Mouse (Mus musculus) brown adipose tissue, adult 24 weeks (tissue): Measurements from ENCODE around the gene Armc12. TPM values are rescaled to one million over a fixed set of nuclear protein-coding genes. Genes with fewer than 3 reads are reported as not detected.
A peak's percentile ranks its signal among the peaks of the same experiment; 100 is the strongest.

ENCODE experiments used
- H3K27ac ChIP-seq: fragments of 200-500 bp; replicated peaks from 2 replicates; pipeline ENCODE4 v1.5.1; 2012; ENCODE audit warnings: low read depth, mild to moderate bottlenecking, low read length
- H3K4me1 ChIP-seq: fragments of 200-500 bp; 2 replicates; pipeline ENCODE4 v1.6.1; 2012; ENCODE audit warnings: low read length, mixed read lengths; ENCODE audit not compliant: control insufficient read depth, insufficient read depth, insufficient read length
- H3K4me3 ChIP-seq: fragments of 200-500 bp; 2 replicates; pipeline ENCODE4 v1.5.1; 2012; ENCODE audit warnings: low read depth, mild to moderate bottlenecking, low read length, moderate library complexity; ENCODE audit not compliant: insufficient read depth
- polyA plus RNA-seq: library from polyadenylated mRNA; stranded (reverse); fragments of >200 nt; gene quantifications from 2 replicates; pipeline ENCODE4 v1.2.4, GENCODE M21; 2012; ENCODE audit not compliant: missing spikeins, insufficient read depth, insufficient read length

The Armc12 gene
- polyA plus RNA-seq, 1 experiment = not detected

- Histone ChIP-seq H3K4me3 (no peak overlapping the region), H3K27ac (no peak overlapping the region), H3K4me1 (peaks cover 5% of the 10 kb centered on the region; the same call in 1 of the 2 replicates)
These were observed 10.0 kb upstream of the Armc12 start for GRCm38 (mm10) chr17:28520561-28520960.

GRCm38 (mm10) chr17:28521071-28521726, 9.4 kb upstream of the Armc12 start:
- H3K4me1 ChIP-seq = peaks cover 2% of the 10 kb centered on the region; the same call in 1 of the 2 replicates
- no peak overlapping the region for H3K27ac ChIP-seq
- no peak overlapping the region for H3K4me3 ChIP-seq

- H3K4me3 ChIP-seq = no peak overlapping the region
- H3K27ac ChIP-seq = peak overlapping the region; percentile 19; the same call in 1 of the 2 replicates
- peaks cover 2% of the 10 kb centered on the region; the same call in 1 of the 2 replicates for H3K4me1 ChIP-seq
These were observed 8.7 kb upstream of the Armc12 start for GRCm38 (mm10) chr17:28521920-28522319.

GRCm38 (mm10) chr17:28522623-28523354, 7.8 kb upstream of the Armc12 start:
- H3K4me3 ChIP-seq = peak overlapping the region; percentile 68
- H3K4me1 ChIP-seq = peaks cover 2% of the 10 kb centered on the region; the same call in 1 of the 2 replicates
- peak overlapping the region; percentile 81 for H3K27ac ChIP-seq

GRCm38 (mm10) chr17:28523355-28524008, 7.1 kb upstream of the Armc12 start:
- H3K4me3 ChIP-seq = peak overlapping the region; percentile 58
- H3K27ac ChIP-seq = peak overlapping the region; percentile 75
- peaks cover under 1% of the 10 kb centered on the region; the same call in 1 of the 2 replicates for H3K4me1 ChIP-seq

- H3K27ac ChIP-seq = no peak overlapping the region; the same call in 1 of the 2 replicates
- H3K4me3 ChIP-seq = no peak overlapping the region
These were observed 6.5 kb upstream of the Armc12 start for GRCm38 (mm10) chr17:28524009-28524695.

GRCm38 (mm10) chr17:28524831-28525430, 5.7 kb upstream of the Armc12 start:
- H3K27ac ChIP-seq = no peak overlapping the region
- no peak overlapping the region for H3K4me3 ChIP-seq

More at GRCm38 (mm10) chr17:28524009-28524695, 6.5 kb upstream of the Armc12 start:
- no peaks in the 10 kb centered on the region for H3K4me1 ChIP-seq

GRCm38 (mm10) chr17:28527184-28528042, 3.2 kb upstream of the Armc12 start:
- H3K27ac ChIP-seq = no peak overlapping the region
- peak overlapping the region; percentile 21; the same call in 1 of the 2 replicates for H3K4me3 ChIP-seq
- H3K4me1 ChIP-seq = no peaks in the 10 kb centered on the region

More at GRCm38 (mm10) chr17:28524831-28525430, 5.7 kb upstream of the Armc12 start:
- H3K4me1 ChIP-seq = no peaks in the 10 kb centered on the region

- Histone ChIP-seq H3K4me3 (peak overlapping the region; percentile 21; the same call in 1 of the 2 replicates), H3K4me1 (no peaks in the 10 kb centered on the region), H3K27ac (no peak overlapping the region)
These were observed 2.6 kb upstream of the Armc12 start for GRCm38 (mm10) chr17:28528043-28528351.

GRCm38 (mm10) chr17:28529116-28529515, 1.5 kb upstream of the Armc12 start:
- no peaks in the 10 kb centered on the region for H3K4me1 ChIP-seq
- no peak overlapping the region for H3K27ac ChIP-seq
- H3K4me3 ChIP-seq = no peak overlapping the region

- Histone ChIP-seq H3K4me3 (no peak overlapping the region), H3K4me1 (no peaks in the 10 kb centered on the region), H3K27ac (no peak overlapping the region)
These were observed 1.3 kb downstream of the Armc12 start for GRCm38 (mm10) chr17:28531946-28532345.

GRCm38 (mm10) chr17:28532557-28532956, 2.0 kb downstream of the Armc12 start:
- no peak overlapping the region for H3K27ac ChIP-seq
- no peaks in the 10 kb centered on the region for H3K4me1 ChIP-seq
- H3K4me3 ChIP-seq = no peak overlapping the region

GRCm38 (mm10) chr17:28533327-28533726, 2.7 kb downstream of the Armc12 start:
- H3K4me3 ChIP-seq = no peak overlapping the region
- H3K4me1 ChIP-seq = no peaks in the 10 kb centered on the region
- no peak overlapping the region for H3K27ac ChIP-seq

- no peak overlapping the region for H3K27ac ChIP-seq
- H3K4me1 ChIP-seq = no peaks in the 10 kb centered on the region
- no peak overlapping the region for H3K4me3 ChIP-seq
These were observed 7.3 kb downstream of the Armc12 start for GRCm38 (mm10) chr17:28537881-28538280.
